Mouse (Mus musculus) erythroblast, embryonic 14.5 days (primary cell): ENCODE measurements around the gene Mslnl.

Source experiments
- GATA1 ChIP-seq: IDR thresholded peaks from 2 replicates; pipeline ENCODE4 v1.6.1; 2012; ENCODE audit warnings: low read length, inconsistent platforms, mixed read lengths
- TAL1 ChIP-seq: IDR thresholded peaks from 3 replicates; pipeline ENCODE4 v1.6.1; 2012; ENCODE audit warnings: low read length, inconsistent platforms, mixed read lengths

- no peak for TF ChIP-seq GATA1
- no peak for TF ChIP-seq TAL1
Measured at GRCm38 (mm10) chr17:25727265-25728008, 8.4 kb upstream of the Mslnl start, which contains the start of the genes Chtf18 and Rpusd1.
